Mouse (Mus musculus) kidney, adult 8-10 months (tissue): Measurements from ENCODE around the gene Lgals3.

Source experiments
- DNase-seq, 2 experiments: peaks; one replicate each; pipeline ENCODE4 v3.0.0; 2022

Lgals3 gene

DNA sequence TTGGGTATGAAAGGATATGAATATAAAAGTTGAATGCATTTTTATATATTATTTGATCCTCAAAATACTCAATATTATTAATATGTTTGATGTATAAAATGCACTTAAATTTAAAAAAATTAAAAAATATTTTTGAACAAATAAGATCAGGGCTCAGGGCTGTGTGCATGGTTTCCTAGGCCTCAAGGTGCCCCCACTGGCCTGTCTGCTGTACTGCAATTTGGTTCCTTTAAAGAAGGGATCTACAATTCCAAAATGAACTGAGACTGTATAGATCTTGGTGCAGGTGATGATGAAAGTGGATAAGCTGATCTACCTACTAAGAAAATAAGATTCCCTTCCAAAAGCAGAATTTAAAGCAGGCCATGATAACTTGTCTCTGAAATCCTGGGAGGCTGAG is 65.4 kb downstream of the Lgals3 start:
- DNase-seq = no peak
